Mouse (Mus musculus) heart, adult 2 months (tissue): ENCODE results near the gene Fndc3b. TPM values are rescaled to one million over a fixed set of nuclear protein-coding genes. Genes with fewer than 3 reads are reported as not detected.

Experiments used
- DNase-seq, 2 experiments: peaks; one replicate each; pipeline ENCODE4 v3.0.0; 2021
- H3K27ac ChIP-seq: fragments of 200-600 bp; 2 replicates; pipeline ENCODE4 v1.8.1; 2022
- H3K27me3 ChIP-seq: fragments of 200-500 bp; 2 replicates; pipeline ENCODE4 v1.6.1; 2012; ENCODE audit warnings: mild to moderate bottlenecking, low read length, inconsistent platforms, mixed read lengths; ENCODE audit not compliant: control insufficient read depth, insufficient read depth
- H3K36me3 ChIP-seq: fragments of 200-500 bp; 2 replicates; pipeline ENCODE4 v1.6.1; 2012; ENCODE audit warnings: low read length, inconsistent platforms; ENCODE audit not compliant: control insufficient read depth, insufficient read depth
- H3K4me1 ChIP-seq: fragments of 200-500 bp; 2 replicates; pipeline ENCODE4 v1.6.1; 2011; ENCODE audit warnings: low read length; ENCODE audit not compliant: control insufficient read depth, insufficient read depth
- H3K4me3 ChIP-seq: fragments of 200-600 bp; 2 replicates; pipeline ENCODE4 v1.8.1; 2022
- H3K79me2 ChIP-seq: fragments of 200-500 bp; replicated peaks from 2 replicates; pipeline ENCODE4 v1.6.1; 2012; ENCODE audit warnings: mild to moderate bottlenecking, inconsistent platforms, low read length, moderate library complexity, mixed read lengths; ENCODE audit not compliant: control insufficient read depth, insufficient read depth
- H3K9ac ChIP-seq: fragments of 200-500 bp; 2 replicates; pipeline ENCODE4 v1.6.1; 2012; ENCODE audit warnings: low read depth, mild to moderate bottlenecking, control low read depth, inconsistent platforms, low read length, mixed read lengths
- CTCF ChIP-seq: fragments of 200-600 bp; IDR thresholded peaks from 2 replicates; pipeline ENCODE4 v1.8.1; 2022; ENCODE audit warnings: antibody characterized with exemption, mild to moderate bottlenecking, moderate library complexity
- EP300 ChIP-seq: fragments of 200-500 bp; IDR thresholded peaks from 2 replicates; pipeline ENCODE4 v1.6.1; 2011; ENCODE audit warnings: low read depth, low read length, control low read depth; ENCODE audit not compliant: insufficient read depth
- POLR2A ChIP-seq: fragments of 200-500 bp; IDR thresholded peaks from 2 replicates; pipeline ENCODE4 v1.6.1; 2011; ENCODE audit warnings: mild to moderate bottlenecking, low read depth, low read length, control low read depth; ENCODE audit not compliant: insufficient read depth
- WGBS: fragments of 180-500 bp; shearing (Covaris S2); methylation state at CpG from one replicate; pipeline ENCODE4 v1.1.7; 2018; 5-methylcytosine and 5-hydroxymethylcytosine counted together
- intact Hi-C: fragments of 180-260 bp; cut with DNase I; formaldehyde crosslinking; loops from one replicate; pipeline ENCODE4 v1.15.1; 2025
- polyA plus RNA-seq: library from polyadenylated mRNA; depleted of rRNA; stranded (reverse); fragments of >200 nt; gene quantifications from 2 replicates; pipeline ENCODE4 v1.2.3, GENCODE M21; 2012
- total RNA-seq, 2 experiments: library from RNA; stranded (reverse); gene quantifications; 2 replicates each; pipeline ENCODE4 v1.2.3; 2021

Gene Fndc3b
- total and polyA plus RNA-seq, 3 experiments = 15.3 to 57.4 (median 52.1) TPM

GRCm38 (mm10) chr3:27696449-27696797, 14.7 kb downstream of the Fndc3b start:
- intact Hi-C loops = no loop called here
- Histone ChIP-seq H3K4me1 (peaks cover 30% of the 10 kb centered on the region), H3K27me3 (no peaks in the 10 kb centered on the region), H3K36me3 (peaks cover 6% of the 10 kb centered on the region), H3K79me2 (peaks cover 15% of the 10 kb centered on the region), H3K4me3 (no peak overlapping the region), H3K27ac (no peak overlapping the region), H3K9ac (no peak overlapping the region)
- TF ChIP-seq POLR2A (no peak), CTCF (no peak), EP300 (no peak)
- peak in 1 of 2 experiments; percentile 14 for DNase-seq
- 65% methylated on average over 5 of the region's 5 CpGs for WGBS

GRCm38 (mm10) chr3:27695612-27696448, 15.3 kb downstream of the Fndc3b start:
- Histone ChIP-seq H3K27ac (no peak overlapping the region), H3K36me3 (peaks cover 6% of the 10 kb centered on the region), H3K9ac (no peak overlapping the region), H3K27me3 (no peaks in the 10 kb centered on the region), H3K4me1 (peaks cover 31% of the 10 kb centered on the region), H3K4me3 (no peak overlapping the region), H3K79me2 (peaks cover 15% of the 10 kb centered on the region)
- no peak for TF ChIP-seq EP300
- no peak for DNase-seq
- WGBS = 70% methylated on average over 16 of the region's 16 CpGs
- intact Hi-C loops = no loop called here

DNA sequence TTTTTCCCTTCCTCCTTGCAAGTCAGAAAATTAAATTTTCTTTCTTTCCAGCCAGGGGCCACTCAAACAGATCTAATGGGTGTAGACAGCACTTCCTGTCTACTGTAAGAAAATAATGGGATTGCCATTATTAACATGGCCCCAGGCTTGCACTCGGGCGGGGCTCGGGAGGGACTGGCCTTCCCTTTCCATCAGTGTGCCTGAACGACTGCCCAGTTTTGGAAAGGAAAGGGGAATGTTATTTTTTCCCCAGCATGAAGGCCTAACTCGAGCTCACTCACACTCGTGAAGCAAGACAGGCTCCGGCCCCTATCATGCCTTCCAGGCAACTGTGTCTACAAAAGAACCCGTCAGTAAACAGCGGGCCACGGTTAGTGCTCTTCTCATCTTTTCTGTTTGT, 16.5 kb downstream of the Fndc3b start:
- intact Hi-C loops = no loop called here
- peaks cover 6% of the 10 kb centered on the region for H3K36me3 ChIP-seq
- H3K4me1 ChIP-seq = peaks cover 36% of the 10 kb centered on the region
- H3K79me2 ChIP-seq = peaks cover 13% of the 10 kb centered on the region
- TF ChIP-seq POLR2A (no peak), CTCF (no peak), EP300 (0 out of 2 replicates have a peak, but pooled peaks have one; percentile 23)
- DNase-seq = peak; percentile 45 to 52
- H3K4me3 ChIP-seq = no peak overlapping the region
- H3K27ac ChIP-seq = no peak overlapping the region
- 29% methylated on average over 10 of the region's 10 CpGs for WGBS
- H3K9ac ChIP-seq = no peak overlapping the region
- no peaks in the 10 kb centered on the region for H3K27me3 ChIP-seq

DNA sequence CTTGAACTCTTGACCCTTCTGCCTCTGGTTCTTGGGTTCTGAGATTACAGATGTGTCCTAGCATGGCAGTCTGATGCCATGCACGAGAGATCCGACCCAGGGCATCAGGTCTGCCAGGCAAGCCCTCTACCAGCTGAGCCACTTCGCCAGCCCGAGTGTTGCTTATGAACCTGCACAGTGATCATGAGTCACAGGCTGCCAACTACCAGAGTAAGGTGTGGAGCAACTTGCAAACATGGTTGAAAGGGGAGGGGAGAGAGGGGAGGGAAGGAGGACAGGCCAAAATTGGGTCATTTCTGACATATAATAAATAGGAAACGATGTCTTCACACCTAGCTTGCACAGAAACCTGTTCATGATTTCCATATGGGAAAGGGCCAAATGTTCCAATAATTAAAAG, 17.0 kb downstream of the Fndc3b start:
- H3K36me3 ChIP-seq = peaks cover 9% of the 10 kb centered on the region

GRCm38 (mm10) chr3:27691486-27692160, 19.5 kb downstream of the Fndc3b start:
- H3K36me3 ChIP-seq = peaks cover 3% of the 10 kb centered on the region
- peak overlapping the region; percentile 59 for H3K27ac ChIP-seq
- H3K27me3 ChIP-seq = no peaks in the 10 kb centered on the region
- no peak overlapping the region for H3K4me3 ChIP-seq
- peaks cover 5% of the 10 kb centered on the region; the same call in 1 of the 2 replicates for H3K79me2 ChIP-seq
- H3K4me1 ChIP-seq = peaks cover 37% of the 10 kb centered on the region
- DNase-seq = no peak
- no peak overlapping the region for H3K9ac ChIP-seq
- intact Hi-C loops = no loop called here
- TF ChIP-seq CTCF = no peak
- 62% methylated on average over 9 of the region's 9 CpGs for WGBS

More for the DNA sequence above, 17.0 kb downstream of the Fndc3b start:
- Histone ChIP-seq H3K9ac (no peak overlapping the region), H3K27ac (no peak overlapping the region), H3K27me3 (no peaks in the 10 kb centered on the region), H3K4me1 (peaks cover 40% of the 10 kb centered on the region), H3K79me2 (peaks cover 12% of the 10 kb centered on the region), H3K4me3 (no peak overlapping the region)
- intact Hi-C loops = no loop called here
- 75% methylated on average over 5 of the region's 5 CpGs for WGBS
- TF ChIP-seq POLR2A = no peak
- TF ChIP-seq CTCF = no peak
- no peak for TF ChIP-seq EP300
- no peak for DNase-seq

GRCm38 (mm10) chr3:27690030-27690429, 21.1 kb downstream of the Fndc3b start:
- Histone ChIP-seq H3K36me3 (peaks cover 2% of the 10 kb centered on the region), H3K4me1 (peaks cover 31% of the 10 kb centered on the region), H3K27me3 (no peaks in the 10 kb centered on the region), H3K79me2 (peaks cover 5% of the 10 kb centered on the region; the same call in 1 of the 2 replicates), H3K9ac (0 out of 2 replicates have a peak overlapping the region, but pooled peaks have one; percentile 10), H3K4me3 (peak overlapping the region; percentile 19), H3K27ac (peak overlapping the region; percentile 59)
- intact Hi-C loops = loop anchor here (1.0 kb wide), 1 partner anchor 19 kb away; no protein-coding TSS in a partner anchor
- WGBS = 13% methylated on average over 6 of the region's 6 CpGs
- no peak for TF ChIP-seq POLR2A
- no peak for TF ChIP-seq CTCF
- TF ChIP-seq EP300 = peak; percentile 81
- DNase-seq = peak; percentile 75 to 79
